Mouse (Mus musculus) forebrain, embryonic 15.5 days (tissue): ENCODE results near the gene Hoxb2. TPM values are rescaled to one million over a fixed set of nuclear protein-coding genes. Genes with fewer than 3 reads are reported as not detected.

ENCODE experiments used
- microRNA counts: library from miRNA; unstranded; fragments of <30 nt; microRNA quantifications from one replicate; lab custom pipeline; 2016
- microRNA-seq: library from miRNA; unstranded; fragments of <30 nt; microRNA quantifications from one replicate; pipeline ENCODE4, GENCODE M21; 2016
- polyA plus RNA-seq: library from polyadenylated mRNA; unstranded; fragments of >200 nt; fragmentation: Nextera tagmentation; extraction: Ambion mirVana; gene quantifications from 2 replicates; pipeline ENCODE4 v1.2.1, GENCODE M21; 2015

Hoxb2 gene
- polyA plus RNA-seq, 1 experiment from 2014 or later: not detected

MicroRNAs within 50 kb of the gene (microRNA counts, 519-probe panel; counts per million panel counts)
- 2,412 counts per million, percentile 49 among the panel's probes with 10 or more counts for microRNA mmu-miR-10a (lab: Ali Mortazavi, UCI)

Small RNA genes within 50 kb of the gene (microRNA-seq; reads per million reads assigned to microRNA genes)
- gene Mir10a: 255 reads per million, percentile 66 among the genes with 10 or more reads in this experiment

Other genes starting within 250 kb of the Hoxb2 start
- gene Calcoco2, start 238.6 kb upstream of the Hoxb2 start, polyA plus RNA-seq: not detected in 2 replicates
- gene Ttll6, start 216.7 kb upstream of the Hoxb2 start, polyA plus RNA-seq: 0.18 and 0.25 TPM in 2 replicates
- not detected in 2 replicates for gene Hoxb13, start 156.2 kb upstream of the Hoxb2 start, polyA plus RNA-seq
- not detected in 2 replicates for gene Hoxb9, start 79.1 kb upstream of the Hoxb2 start, polyA plus RNA-seq
- gene Hoxb8, start 68.6 kb upstream of the Hoxb2 start, polyA plus RNA-seq: not detected in 2 replicates
- gene Hoxb7, start 63.9 kb upstream of the Hoxb2 start, polyA plus RNA-seq: not detected in 2 replicates
- gene Hoxb6, start 58.0 kb upstream of the Hoxb2 start, polyA plus RNA-seq: not detected in 2 replicates
- gene Hoxb5, start 47.2 kb upstream of the Hoxb2 start, polyA plus RNA-seq: not detected in 2 replicates
- not detected in 2 replicates for gene Hoxb4, start 32.3 kb upstream of the Hoxb2 start, polyA plus RNA-seq
- not detected in 2 replicates for gene Hoxb3, start 27.2 kb upstream of the Hoxb2 start, polyA plus RNA-seq
- gene Hoxb1, start 15.2 kb downstream of the Hoxb2 start, polyA plus RNA-seq: not detected in 2 replicates
- gene Skap1, start 114.1 kb downstream of the Hoxb2 start, polyA plus RNA-seq: 2.7 and 2.8 TPM in 2 replicates